Mouse (Mus musculus): Measurements from ENCODE around the gene Ctc1. TPM values are rescaled to one million over a fixed set of nuclear protein-coding genes. Genes with fewer than 3 reads are reported as not detected.

The Ctc1 gene
- total and polyA plus RNA-seq, 3 experiments, result 21.8 to 39.7 (median 26.6) TPM

DNA sequence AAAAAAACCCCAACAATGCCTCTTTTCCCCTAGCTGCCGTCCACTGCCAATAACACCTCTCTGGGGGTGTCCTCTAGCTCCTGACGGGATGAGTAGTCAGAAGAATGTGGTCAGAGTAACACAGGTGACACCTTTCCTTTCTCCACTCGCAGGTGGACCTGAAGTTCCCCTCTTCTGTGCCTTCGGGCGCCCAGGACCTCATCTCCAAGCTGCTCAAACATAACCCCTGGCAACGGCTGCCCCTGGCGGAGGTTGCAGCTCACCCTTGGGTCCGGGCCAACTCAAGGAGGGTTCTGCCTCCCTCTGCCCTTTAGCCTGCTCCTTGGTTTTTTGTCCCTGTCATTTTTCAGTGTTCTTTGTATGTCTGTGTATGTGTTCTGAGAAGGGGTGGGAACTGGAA lies 35.0 kb downstream of the Ctc1 start:
- DNase-seq, result no peak

DNA sequence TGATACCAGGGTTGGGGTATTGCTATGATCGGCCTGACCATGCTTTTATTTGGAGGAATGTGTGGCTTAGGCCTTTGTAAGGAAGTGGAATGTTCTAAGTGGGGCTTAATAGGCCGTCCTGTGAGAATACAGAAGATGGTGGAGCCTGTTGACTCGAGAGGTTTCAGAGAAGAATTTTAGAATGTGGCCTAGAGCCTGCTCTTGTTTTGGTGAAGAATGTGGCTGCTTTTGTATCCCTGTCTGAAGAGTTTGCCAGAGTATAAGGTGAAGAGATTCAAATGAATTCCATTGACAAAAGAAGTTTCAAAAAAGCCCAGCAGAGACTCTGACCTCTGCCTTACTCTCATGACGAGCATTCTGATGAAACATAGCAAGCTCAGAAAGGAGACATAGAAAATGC lies 36.1 kb downstream of the Ctc1 start:
- DNase-seq, result no peak

DNA sequence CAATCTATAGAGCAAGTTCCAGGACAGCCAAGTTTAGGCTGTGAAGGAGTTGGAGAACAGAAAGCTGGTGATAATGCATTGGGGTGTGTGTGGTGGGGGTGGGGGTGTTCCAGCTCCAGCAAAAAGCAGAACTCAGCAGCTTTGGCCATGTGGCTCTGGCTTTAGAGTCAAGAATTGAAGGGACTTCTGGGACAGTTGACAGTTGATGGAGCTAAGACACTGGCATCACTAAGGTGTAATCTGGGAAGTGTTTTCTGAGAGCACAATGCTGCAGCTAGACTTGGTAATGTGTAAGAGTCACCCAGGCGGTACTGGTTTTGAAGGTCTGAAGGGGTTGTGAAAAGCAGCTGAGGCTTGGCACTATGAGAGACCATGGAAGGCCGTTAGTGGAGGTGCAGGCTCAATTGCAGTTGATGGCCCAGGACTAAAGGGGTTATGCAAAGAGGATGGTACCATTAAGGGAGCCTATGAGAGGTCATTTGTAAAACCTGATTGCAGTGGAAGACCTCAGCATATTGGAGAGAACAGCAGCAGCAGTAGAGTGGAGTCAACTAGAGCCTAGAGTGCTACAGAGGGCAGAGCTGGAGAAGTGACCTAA lies 37.2 kb downstream of the Ctc1 start:
- no peak for DNase-seq

DNA sequence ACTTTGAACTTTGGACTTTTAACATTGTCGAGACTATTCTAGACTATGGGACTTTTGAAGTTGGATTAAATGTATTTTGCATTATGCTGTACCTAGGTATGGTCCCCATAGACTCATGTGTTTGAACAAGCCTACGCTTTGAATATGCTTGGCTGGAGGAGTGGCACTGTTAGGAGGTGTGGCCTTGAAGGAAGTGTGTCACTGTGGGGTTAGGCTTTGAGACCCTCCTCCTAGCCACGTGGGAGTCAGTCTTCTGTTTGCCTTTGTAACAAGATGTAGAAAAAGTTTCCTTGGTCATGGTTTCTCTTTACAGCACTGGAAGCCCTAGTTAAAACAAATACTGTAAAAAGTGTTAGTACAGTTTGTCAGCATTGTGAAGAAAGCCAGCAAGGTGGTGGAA lies 38.1 kb downstream of the Ctc1 start:
- no peak for DNase-seq

DNA sequence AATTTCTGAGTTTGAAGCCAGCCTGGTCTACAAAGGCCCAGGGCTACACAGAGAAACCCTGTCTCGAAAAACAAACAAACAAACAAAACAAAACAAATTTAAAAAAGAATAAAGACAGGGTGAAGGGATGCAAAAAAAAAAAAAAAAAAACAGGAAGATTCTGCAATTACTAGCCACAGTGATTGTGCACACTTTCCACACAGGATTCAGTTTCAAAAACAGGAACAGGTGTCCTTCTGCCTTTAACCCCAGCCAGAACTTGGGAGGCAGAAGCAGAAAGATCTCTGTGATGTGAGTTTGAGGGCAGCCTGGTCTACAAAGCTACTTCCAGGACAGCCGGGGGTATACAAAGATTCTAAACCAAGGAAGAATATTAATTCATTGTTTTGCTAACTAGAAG lies 42.6 kb downstream of the Ctc1 start:
- no peak for DNase-seq

DNA sequence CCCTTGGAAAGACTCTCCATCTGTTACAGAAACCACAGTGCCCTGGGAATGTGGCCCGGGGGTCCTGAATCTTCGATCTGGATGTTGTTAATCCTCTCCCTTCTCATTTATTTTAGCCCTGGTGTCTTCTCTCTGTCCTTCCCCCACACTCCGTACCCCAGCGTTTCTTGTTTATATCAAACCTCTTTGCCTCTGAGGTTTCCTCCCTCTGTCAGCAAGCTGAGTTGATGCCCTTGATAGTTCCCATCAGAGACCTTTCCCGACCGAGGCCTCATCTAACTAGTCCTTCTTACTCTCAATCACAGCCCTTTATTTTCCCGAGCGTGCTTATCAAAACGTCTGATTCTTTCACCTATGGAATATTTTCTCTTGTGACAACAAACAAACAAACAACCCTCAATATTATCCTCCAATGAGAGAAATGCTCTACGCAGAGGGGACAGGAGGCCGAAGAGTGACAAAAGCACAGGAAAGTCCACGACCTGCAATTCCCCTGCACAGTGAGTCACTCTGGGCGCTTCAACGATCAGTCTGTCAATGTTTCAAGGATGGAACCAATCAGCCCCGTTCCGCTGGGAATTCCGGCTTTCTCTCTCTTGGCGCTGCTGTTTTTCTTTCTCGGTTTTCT lies 43.1 kb downstream of the Ctc1 start:
- no peak for DNase-seq

DNA sequence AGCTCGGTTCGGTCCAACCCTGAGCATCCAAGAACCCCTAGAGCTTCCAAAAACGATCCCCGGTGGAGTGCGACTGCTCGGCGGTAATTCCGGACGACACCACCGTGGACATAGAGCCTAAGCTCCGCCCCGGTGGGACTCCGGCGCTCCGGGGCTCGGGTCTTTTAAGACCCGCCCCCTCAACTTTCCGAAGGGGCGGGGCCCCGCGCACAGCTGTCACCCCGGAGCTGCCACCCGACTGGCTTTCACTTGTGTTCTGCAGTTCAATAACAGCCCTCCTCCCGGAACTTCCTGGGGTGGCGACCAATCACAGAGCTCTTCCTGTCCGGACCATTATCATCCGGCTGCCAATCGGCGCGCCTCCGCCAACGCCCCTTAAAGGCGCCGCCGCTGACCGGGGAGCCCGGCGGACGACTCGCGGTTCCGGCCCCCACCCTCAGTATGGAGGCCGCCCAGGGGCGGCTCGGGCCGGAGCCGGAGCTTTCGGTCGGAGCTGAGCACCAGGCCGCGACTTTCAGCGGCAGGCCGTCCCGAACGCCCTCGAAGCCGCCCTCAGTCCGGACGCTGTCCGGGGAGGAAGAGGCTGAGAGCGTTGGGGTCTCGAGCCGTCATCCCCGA lies 43.8 kb downstream of the Ctc1 start, which contains the start of gene Borcs6:
Gene Borcs6 (plus strand): TSS at position 361 of the 618 bp plus-strand sequence.
- DNase-seq, result peak; percentile 98

DNA sequence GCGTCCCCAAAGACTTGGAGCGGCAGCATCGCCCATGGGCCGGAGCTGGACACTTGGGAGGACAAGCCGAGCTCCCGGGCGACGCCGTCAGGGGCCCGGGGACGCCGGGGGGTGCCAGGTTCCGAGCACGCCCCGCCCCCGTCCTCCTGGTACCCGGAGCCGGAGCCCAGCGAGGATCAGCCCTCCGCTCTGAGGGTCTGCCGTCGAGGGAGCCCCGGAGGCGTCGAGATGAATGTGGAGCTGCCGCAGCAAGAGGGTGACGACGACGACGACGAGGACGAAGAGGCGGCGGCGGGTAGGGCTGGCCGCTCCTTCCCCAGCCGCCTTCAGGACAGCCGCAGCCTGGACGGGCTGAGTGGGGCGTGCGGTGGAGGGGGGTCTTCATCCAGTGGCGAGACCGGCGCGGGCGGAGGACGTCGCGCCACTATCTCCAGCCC lies 44.3 kb downstream of the Ctc1 start:
- no peak for DNase-seq

DNA sequence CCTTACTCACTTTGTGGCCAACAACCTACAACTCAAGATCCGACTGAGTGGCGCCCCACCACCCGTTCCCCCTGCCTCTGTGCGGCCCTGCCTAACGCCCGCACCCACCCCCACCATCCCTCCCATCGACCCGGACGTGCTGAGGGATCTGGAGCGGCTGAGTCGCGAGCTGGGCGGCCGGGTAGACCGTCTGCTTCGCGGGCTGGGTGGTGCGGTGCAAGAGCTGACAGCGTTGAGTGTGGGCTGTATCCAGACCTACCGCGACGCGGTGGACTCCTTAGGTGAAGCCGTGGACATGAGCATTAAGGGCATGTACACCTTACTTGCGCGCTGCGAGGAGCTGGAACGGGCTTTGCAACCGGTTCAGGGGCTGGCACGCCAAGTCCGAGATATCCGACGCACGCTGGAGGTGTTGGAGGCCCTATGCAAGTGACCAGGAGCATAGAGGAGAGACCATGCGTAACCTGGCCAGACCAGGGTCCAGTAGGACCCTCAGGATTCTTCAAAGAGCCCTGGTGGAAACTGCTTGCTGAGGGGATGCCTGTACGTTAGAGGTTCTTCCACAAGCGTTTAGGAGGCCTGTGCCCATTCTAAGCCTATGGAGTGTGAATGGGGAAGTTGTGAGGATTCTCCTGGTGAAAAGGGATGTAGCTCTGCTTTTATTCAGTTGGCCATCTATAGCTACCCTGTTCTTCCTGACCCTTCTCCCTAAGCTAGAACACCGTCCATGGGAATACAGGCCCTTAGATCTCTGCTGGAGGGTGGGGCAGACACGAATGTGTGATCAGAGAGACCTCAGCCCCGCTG lies 44.9 kb downstream of the Ctc1 start:
- DNase-seq, result peak; percentile 59

DNA sequence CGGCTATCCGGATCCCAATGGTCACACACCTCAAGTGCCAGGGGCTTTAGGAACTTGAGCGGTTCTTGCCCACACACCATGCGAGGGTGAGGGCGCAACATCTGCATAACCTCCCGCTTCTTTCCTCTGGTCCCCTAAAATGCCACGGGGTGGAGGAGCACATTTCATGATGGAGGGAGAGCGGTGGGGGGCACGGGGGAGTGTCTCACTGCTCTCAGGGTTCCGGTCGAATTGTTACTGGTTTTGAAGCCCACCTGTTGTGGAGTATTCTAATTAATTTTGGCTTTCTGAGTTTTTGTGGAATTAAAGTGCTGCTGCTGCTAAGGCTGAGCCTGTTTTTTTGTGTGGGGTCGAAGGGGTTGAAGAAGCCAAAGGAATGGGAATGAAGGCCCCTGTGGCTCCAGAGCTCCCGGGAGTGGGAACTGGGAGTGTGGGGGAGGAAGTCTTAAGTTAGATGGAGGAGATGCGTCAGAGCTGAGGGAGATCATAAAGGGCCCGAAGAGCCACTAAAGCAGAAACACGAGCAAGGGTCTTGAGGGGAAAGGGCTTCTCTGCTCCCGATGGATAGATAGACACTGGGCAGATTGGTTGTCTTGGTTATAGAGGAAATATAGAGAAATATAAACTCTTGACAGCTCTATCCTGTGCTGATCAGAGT lies 45.7 kb downstream of the Ctc1 start:
- no peak for DNase-seq

DNA sequence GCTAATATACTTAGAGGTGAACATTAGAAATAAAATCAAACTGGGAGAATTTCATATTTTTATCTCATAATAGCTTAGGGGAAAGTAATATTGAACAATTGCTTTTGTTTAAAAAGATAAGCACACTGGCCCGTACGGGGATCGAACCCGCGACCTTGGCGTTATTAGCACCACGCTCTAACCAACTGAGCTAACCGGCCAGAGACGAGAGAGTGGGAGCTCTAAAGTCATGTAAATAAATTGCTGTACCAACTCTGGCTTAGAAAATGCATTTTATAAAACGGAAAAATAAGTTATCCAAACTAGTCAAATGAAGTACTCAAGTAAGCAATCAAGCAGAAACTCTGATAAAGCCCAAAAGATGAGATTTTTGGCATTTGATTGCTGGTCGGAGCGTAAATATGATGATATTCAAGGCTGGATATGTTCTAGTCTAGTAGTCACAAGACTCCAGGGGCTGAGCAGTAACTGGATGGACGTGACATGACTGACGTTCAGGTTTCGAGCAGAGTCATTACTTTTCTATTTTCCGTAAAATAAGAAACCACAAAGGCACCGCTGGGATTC lies 46.6 kb downstream of the Ctc1 start:
- DNase-seq, result peak; percentile 83

DNA sequence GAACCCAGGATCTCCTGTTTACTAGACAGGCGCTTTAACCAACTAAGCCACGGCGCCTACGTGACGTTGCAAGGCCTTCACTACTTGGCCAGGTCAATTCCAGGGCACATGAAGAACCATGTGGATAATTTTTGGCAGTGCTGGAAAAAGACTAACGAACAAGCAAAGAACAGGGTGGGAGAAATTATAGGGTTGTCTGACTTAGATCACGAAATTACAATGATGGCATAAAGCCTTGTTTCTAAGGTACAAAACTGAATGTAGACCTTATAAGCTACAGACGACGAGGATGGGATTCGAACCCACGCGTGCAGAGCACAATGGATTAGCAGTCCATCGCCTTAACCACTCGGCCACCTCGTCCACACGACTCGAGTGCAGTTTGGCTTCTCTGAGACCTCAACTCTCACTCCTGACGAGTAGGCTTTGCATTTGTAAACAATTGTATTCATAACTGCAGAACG lies 47.1 kb downstream of the Ctc1 start:
- peak; percentile 94 for DNase-seq

DNA sequence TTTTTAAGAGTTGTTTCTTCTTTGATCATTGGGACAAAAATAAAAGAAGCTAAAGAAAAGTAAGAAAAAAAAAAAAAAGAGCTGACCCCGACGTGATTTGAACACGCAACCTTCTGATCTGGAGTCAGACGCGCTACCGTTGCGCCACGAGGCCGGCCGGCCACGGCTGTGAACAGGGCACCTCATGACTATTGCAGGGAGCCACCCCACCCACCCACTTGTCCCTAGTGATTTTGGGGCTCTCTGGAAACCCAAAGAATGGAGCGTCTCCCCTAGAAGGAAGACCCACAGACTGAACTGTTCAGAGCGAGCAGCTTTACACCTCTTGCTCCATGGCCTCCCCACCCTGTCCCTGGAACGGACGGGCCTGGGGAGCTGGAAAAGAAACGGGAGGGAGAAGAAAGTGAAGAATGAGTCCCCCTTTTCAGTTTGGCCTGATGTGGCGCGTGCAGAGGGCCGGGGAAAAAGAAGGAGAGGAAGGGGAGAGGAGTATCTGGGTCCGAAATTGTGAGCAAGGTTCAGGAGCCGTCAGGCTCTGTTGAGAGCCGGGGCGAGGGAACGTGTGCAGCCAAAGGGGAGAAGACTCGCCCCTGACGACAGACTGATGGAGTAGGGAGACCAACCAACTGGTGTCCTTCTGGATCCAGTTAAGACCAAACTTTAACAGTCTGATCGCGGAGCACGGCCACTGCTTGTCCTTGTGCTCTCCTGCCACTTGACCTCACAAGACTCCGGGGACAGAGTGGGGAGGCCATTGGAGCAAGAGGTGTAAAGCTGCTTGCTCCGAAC lies 47.9 kb downstream of the Ctc1 start:
- DNase-seq, result peak; percentile 87

DNA sequence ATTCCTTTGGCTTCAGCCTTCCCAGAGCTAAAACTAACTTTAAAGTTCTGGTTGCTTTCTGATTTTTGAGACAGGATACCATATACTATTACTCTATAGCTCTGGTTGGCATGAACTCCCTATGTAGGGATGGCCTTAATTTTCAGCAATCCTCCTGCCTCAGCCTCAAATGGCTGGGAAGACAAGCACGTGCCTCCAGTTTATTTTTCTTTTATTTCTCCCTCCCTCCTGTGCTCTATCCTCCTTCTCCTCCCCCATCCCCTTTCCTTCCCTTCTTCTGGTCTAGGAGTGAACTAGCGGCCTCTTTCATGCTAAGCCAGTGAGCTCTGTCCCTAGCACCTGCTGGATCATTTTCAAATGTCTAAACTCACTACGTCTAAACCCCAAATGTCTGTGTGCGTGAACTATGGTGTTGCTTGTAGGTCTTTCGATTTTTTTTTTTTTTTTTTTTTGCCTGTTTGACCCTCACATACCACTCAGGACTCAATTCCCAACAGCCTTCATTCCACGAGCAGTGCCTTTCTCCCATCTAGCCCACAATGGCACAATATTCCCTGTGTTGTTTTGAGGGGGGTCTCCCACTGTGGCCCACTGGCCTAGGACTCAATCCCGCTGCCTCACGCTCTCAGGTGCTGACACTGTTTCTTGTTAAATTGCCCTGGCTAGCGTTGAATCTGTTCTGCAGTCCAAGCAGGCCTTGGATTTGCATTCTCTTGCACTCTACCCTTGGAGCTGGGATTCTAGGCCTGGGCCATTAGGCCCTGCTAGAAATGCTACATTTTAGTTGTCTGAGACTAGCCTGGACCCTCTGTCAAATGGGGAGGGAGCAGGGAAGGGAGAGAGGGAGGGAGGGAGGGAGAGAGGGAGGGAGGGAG lies 48.8 kb downstream of the Ctc1 start:
- DNase-seq, result no peak

DNA sequence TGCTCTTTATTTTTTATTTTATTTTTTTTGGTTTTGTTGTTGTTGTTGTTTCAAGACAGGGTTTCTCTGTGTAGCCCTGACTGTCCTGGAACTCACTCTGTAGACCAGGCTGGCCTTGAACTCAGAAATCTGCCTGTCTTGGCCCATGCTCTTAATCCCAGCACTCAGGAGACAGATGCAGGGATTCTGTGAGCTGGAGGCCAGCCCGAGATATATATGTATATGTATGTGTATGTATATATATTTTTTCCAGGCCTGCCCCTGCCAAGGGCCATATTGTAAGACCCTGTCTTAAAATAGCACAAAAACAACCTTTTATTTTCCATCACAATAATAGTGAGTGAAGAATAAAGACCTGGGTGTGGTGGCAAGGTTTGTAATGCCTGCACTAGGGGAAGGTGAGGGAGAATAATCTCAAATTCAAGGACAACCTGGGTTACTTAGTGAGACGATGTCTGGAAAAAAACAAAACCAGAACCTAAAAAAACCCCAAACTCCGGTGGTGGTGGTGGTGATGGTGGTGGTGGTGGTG lies 49.7 kb downstream of the Ctc1 start:
- DNase-seq, result no peak

DNA sequence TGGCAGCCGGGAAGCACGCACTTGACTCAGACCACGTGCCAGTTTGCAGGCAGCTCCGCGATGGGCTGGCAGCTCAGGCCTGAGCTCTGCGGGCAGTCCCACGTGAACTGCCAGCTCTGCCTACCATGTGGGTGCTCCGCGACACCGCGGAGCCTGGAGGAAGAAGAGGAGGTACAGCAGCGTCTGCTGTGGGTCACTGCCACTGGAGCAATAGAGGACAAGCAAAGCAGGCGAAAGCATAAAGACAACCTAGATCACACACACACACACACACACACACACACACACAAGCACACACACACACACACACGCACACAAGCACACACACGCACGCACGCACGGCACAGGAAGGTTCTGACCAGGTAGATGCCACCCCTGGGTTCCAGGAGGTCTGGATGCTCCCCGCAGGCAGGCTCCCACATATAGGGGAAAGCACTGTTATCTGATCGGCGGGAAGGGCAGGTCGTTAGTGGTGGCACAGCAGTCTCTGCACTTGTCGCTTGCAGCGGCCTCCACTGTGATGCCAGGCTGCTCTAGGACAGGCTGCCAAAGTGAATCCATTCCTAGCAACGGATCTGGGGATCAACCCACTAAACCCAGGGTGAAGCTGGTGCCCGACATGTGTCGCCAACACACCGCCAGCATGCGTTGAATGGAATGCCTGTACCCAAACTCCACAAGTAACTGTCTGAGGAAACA lies 50.6 kb downstream of the Ctc1 start:
- peak; percentile 77 for DNase-seq

DNA sequence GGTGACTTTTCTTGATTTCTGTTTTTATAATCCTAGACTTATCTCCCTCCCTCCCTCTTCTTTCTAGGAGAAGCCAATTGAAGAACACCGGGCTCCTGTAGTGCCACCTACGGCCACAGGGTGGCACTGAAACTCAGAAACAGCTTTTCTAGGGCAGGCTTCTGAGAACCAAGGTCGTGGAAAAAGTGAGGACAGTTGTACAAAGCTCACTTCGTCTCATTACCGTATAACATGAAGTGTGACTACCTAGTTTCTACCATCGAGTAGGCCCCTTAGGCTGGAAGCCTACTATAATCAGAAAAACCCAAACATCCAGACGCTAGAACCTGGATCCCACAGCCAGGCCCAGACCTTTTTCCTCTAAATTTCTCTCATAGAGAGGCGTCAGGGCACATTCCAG lies 51.2 kb downstream of the Ctc1 start:
- DNase-seq, result peak; percentile 93

DNA sequence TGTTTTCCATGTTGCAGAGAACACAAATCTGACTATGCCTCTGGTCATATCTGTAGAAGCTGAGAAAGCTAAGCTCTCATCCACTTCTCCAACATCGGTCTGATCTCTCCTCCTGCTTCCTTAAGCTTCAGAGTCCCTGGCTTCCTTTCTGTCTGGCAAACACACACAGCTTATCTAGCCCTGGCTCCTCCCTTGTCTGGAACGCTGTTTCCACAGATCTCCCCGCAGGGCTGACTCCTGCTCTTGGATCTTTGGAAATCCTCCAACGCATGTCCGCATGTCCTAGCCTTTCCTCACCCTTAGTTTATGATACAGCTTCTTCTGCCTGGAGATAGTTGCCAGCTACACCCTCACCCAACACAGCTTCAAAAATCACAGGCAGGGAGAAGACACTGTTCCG lies 51.9 kb downstream of the Ctc1 start:
- peak; percentile 67 for DNase-seq

DNA sequence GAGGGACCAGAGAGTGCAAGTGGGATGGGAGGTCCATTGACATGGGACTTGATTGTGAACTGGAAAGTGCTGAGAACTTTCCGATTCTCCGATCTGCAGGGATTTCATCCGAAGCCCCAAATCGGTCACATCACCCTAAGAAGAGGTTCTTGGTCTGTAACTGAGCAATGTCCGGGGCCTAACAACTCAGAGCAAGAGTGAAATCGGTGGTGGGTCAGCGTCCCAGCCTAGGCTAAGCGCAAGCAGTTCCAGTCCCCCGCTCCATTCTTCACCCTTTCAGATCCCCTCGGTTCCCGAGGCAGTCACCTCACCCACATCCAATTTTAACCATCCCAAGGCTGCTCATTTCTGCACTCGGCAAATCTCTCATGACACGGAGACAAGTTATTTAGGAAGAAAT lies 54.4 kb downstream of the Ctc1 start:
- peak; percentile 59 for DNase-seq

Measured in adrenal gland, adult 2 months (tissue).